Mouse (Mus musculus): ENCODE data around the gene Ms4a4a. TPM values are rescaled to one million over a fixed set of nuclear protein-coding genes. Genes with fewer than 3 reads are reported as not detected.

Ms4a4a gene
- 1.1 and 1.8 TPM in 2 replicates for polyA plus RNA-seq (2014; fragmentation: Nextera tagmentation; extraction: Ambion mirVana)

- no peaks in the 10 kb centered on the region for H3K36me3 ChIP-seq (ENCODE audit: control insufficient read depth, insufficient read depth, low read length)
- H3K27ac ChIP-seq (ENCODE audit: low read depth, low read length): no peak within 1 kb of the TSS
- no peaks in the 10 kb centered on the region for H3K27me3 ChIP-seq (ENCODE audit: control insufficient read depth, insufficient read depth, low read length)
- H3K4me1 ChIP-seq (ENCODE audit: control insufficient read depth, insufficient read depth, low read length): no peaks in the 10 kb centered on the region
- no peak within 1 kb of the TSS for H3K9ac ChIP-seq (ENCODE audit: low read length)
- no peaks in the 10 kb centered on the region for H3K9me3 ChIP-seq (ENCODE audit: control insufficient read depth, low read length)
- DNase-seq (ENCODE audit: low spot score) (no peak), ATAC-seq (ENCODE audit: insufficient read depth, low FRiP score, low TSS enrichment) (no peak)
- H3K4me2 ChIP-seq (ENCODE audit: low read depth): no peak within 1 kb of the TSS
- WGBS: 85% methylated on average over 2 of the region's 2 CpGs
- no peak within 1 kb of the TSS for H3K4me3 ChIP-seq (ENCODE audit: low read depth, low read length)
Measured at GRCm38 (mm10) chr19:11375273-11375672, at the start of gene Ms4a4a. Ms4a4a (plus strand) TSS chr19:11375523.

DNA sequence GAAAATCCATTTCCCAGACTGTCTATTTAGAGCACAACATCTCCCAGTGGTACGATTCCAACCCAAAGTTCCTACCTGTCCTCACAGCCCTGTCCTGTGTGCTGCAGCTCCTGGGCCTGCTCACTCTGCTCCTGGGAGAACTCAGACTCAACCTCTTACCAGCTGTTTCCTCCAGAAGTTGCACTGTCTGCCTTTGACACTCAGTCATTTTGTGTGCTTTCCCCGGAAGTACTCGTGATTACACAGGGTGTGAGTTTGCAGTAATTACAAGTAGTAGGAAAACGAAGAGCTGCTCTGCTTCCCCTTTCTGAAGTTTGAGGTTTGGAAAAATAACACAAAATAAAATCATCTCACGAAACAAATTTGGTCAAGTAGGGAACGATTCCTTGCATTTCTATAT lies 39.4 kb upstream of the Ms4a4a start, which contains the start of gene Ms4a7:
Ms4a7 (minus strand) TSS at position 215 of the 400 bp plus-strand sequence.
- no peaks in the 10 kb centered on the region for H3K36me3 ChIP-seq (ENCODE audit: control insufficient read depth, insufficient read depth, low read length)
- ATAC-seq (ENCODE audit: insufficient read depth, low FRiP score, low TSS enrichment): no peak

DNA sequence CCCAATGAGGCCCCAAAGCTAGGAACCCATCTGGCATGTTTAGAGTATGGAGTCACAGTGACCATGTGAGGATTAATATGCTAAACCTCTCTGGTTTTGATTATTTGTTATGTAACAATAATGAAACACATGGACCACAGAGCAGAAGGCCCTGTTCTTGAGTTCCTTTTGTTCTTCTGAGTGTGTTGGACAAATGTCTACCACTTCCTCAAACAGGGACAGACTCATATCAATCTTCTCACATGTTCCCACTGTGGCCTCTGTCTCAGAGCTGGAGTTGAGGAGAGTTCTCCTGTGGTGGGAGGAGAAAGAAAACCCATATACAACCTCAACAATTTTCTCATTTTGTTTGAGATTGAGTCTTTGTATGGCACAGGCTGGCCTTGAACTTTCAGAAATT lies 32.2 kb upstream of the Ms4a4a start:
- H3K27ac ChIP-seq (ENCODE audit: low read depth, low read length): no peak overlapping the region
- H3K4me2 ChIP-seq (ENCODE audit: low read depth): no peak overlapping the region
- no peak for ATAC-seq (ENCODE audit: insufficient read depth, low FRiP score, low TSS enrichment)
- H3K36me3 ChIP-seq (ENCODE audit: control insufficient read depth, insufficient read depth, low read length): no peaks in the 10 kb centered on the region
- no peaks in the 10 kb centered on the region for H3K9me3 ChIP-seq (ENCODE audit: control insufficient read depth, low read length)
- DNase-seq (ENCODE audit: low spot score): no peak
- H3K4me3 ChIP-seq (ENCODE audit: low read depth, low read length): no peak overlapping the region
- H3K4me1 ChIP-seq (ENCODE audit: control insufficient read depth, insufficient read depth, low read length): no peaks in the 10 kb centered on the region
- H3K9ac ChIP-seq (ENCODE audit: low read length): no peak overlapping the region
- no peaks in the 10 kb centered on the region for H3K27me3 ChIP-seq (ENCODE audit: control insufficient read depth, insufficient read depth, low read length)

More for the DNA sequence above, 39.4 kb upstream of the Ms4a4a start, which contains the start of gene Ms4a7:
- Histone ChIP-seq H3K27ac (ENCODE audit: low read depth, low read length) (no peak within 1 kb of the TSS), H3K4me3 (ENCODE audit: low read depth, low read length) (no peak within 1 kb of the TSS), H3K9me3 (ENCODE audit: control insufficient read depth, low read length) (no peaks in the 10 kb centered on the region), H3K27me3 (ENCODE audit: control insufficient read depth, insufficient read depth, low read length) (no peaks in the 10 kb centered on the region), H3K9ac (ENCODE audit: low read length) (no peak within 1 kb of the TSS), H3K4me1 (ENCODE audit: control insufficient read depth, insufficient read depth, low read length) (no peaks in the 10 kb centered on the region), H3K4me2 (ENCODE audit: low read depth) (no peak within 1 kb of the TSS)
- DNase-seq (ENCODE audit: low spot score): no peak
- 81% methylated on average over 6 of the region's 6 CpGs for WGBS

DNA sequence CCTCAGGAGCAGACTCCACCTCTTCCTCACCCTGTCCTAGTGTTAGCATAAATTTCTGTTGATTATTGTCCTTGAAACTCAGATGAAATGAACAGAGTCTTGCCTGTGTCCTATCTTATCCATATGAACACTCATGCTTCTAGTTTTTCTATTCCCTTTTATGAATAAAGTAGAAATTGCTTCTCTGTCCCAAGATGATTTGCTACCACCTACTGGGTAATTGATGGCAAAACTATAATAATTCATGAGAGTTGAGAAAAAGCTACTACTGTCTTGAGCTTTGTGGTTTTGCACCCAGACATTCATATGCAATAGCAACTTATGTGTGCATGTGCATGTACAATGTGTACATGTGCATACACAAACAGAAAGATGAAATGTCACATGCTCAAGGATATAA lies 31.3 kb upstream of the Ms4a4a start:
- no peaks in the 10 kb centered on the region for H3K9me3 ChIP-seq (ENCODE audit: control insufficient read depth, low read length)
- no peak overlapping the region for H3K4me3 ChIP-seq (ENCODE audit: low read depth, low read length)
- H3K4me1 ChIP-seq (ENCODE audit: control insufficient read depth, insufficient read depth, low read length): no peaks in the 10 kb centered on the region
- no peak overlapping the region for H3K9ac ChIP-seq (ENCODE audit: low read length)
- no peak overlapping the region for H3K27ac ChIP-seq (ENCODE audit: low read depth, low read length)
- DNase-seq (ENCODE audit: low spot score) (no peak), ATAC-seq (ENCODE audit: insufficient read depth, low FRiP score, low TSS enrichment) (no peak)
- no peak overlapping the region for H3K4me2 ChIP-seq (ENCODE audit: low read depth)
- no peaks in the 10 kb centered on the region for H3K27me3 ChIP-seq (ENCODE audit: control insufficient read depth, insufficient read depth, low read length)
- no peaks in the 10 kb centered on the region for H3K36me3 ChIP-seq (ENCODE audit: control insufficient read depth, insufficient read depth, low read length)

GRCm38 (mm10) chr19:11349698-11350481 lies 25.4 kb upstream of the Ms4a4a start:
- 60% methylated on average over 7 of the region's 7 CpGs for WGBS
- Histone ChIP-seq H3K4me3 (ENCODE audit: low read depth, low read length) (no peak overlapping the region), H3K4me1 (ENCODE audit: control insufficient read depth, insufficient read depth, low read length) (no peaks in the 10 kb centered on the region), H3K36me3 (ENCODE audit: control insufficient read depth, insufficient read depth, low read length) (no peaks in the 10 kb centered on the region), H3K9ac (ENCODE audit: low read length) (no peak overlapping the region), H3K9me3 (ENCODE audit: control insufficient read depth, low read length) (no peaks in the 10 kb centered on the region), H3K4me2 (ENCODE audit: low read depth) (no peak overlapping the region), H3K27me3 (ENCODE audit: control insufficient read depth, insufficient read depth, low read length) (no peaks in the 10 kb centered on the region), H3K27ac (ENCODE audit: low read depth, low read length) (no peak overlapping the region)
- DNase-seq (ENCODE audit: low spot score) (no peak), ATAC-seq (ENCODE audit: insufficient read depth, low FRiP score, low TSS enrichment) (no peak)

DNA sequence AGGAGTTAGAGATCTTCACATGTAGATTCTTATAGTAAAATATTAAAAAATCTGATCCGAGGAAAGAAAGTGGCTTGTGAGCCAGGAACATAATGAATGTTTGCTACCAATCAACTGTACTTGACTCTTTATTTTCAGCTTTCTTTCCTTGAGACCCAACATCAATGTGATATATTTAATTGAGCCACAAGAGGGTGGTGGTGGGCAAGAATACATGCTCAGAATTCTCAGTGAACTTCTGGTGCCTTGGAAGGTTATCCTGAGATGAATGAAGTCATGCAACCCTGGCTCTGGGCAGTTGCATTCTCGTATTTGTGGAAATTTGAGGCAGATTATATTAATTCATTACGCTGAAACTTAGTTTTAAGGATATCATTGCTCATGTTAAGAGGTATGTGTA lies 23.4 kb upstream of the Ms4a4a start:
- no peak for ATAC-seq (ENCODE audit: insufficient read depth, low FRiP score, low TSS enrichment)
- H3K4me1 ChIP-seq (ENCODE audit: control insufficient read depth, insufficient read depth, low read length): no peaks in the 10 kb centered on the region

GRCm38 (mm10) chr19:11355730-11356129 lies 19.6 kb upstream of the Ms4a4a start:
- no peak overlapping the region for H3K27ac ChIP-seq (ENCODE audit: low read depth, low read length)
- 87% methylated on average over 7 of the region's 7 CpGs for WGBS
- no peaks in the 10 kb centered on the region for H3K27me3 ChIP-seq (ENCODE audit: control insufficient read depth, insufficient read depth, low read length)
- no peak for ATAC-seq (ENCODE audit: insufficient read depth, low FRiP score, low TSS enrichment)
- H3K9me3 ChIP-seq (ENCODE audit: control insufficient read depth, low read length): no peaks in the 10 kb centered on the region
- no peak for DNase-seq (ENCODE audit: low spot score)
- H3K4me3 ChIP-seq (ENCODE audit: low read depth, low read length): no peak overlapping the region
- no peak overlapping the region for H3K4me2 ChIP-seq (ENCODE audit: low read depth)
- H3K36me3 ChIP-seq (ENCODE audit: control insufficient read depth, insufficient read depth, low read length): no peaks in the 10 kb centered on the region
- H3K4me1 ChIP-seq (ENCODE audit: control insufficient read depth, insufficient read depth, low read length): no peaks in the 10 kb centered on the region
- no peak overlapping the region for H3K9ac ChIP-seq (ENCODE audit: low read length)

More for the DNA sequence above, 23.4 kb upstream of the Ms4a4a start:
- H3K27me3 ChIP-seq (ENCODE audit: control insufficient read depth, insufficient read depth, low read length): no peaks in the 10 kb centered on the region
- H3K4me3 ChIP-seq (ENCODE audit: low read depth, low read length): no peak overlapping the region
- DNase-seq (ENCODE audit: low spot score): no peak
- H3K9ac ChIP-seq (ENCODE audit: low read length): no peak overlapping the region
- H3K9me3 ChIP-seq (ENCODE audit: control insufficient read depth, low read length): no peaks in the 10 kb centered on the region
- H3K36me3 ChIP-seq (ENCODE audit: control insufficient read depth, insufficient read depth, low read length): no peaks in the 10 kb centered on the region
- H3K4me2 ChIP-seq (ENCODE audit: low read depth): no peak overlapping the region
- no peak overlapping the region for H3K27ac ChIP-seq (ENCODE audit: low read depth, low read length)
- 56% methylated on average over 3 of the region's 3 CpGs for WGBS

DNA sequence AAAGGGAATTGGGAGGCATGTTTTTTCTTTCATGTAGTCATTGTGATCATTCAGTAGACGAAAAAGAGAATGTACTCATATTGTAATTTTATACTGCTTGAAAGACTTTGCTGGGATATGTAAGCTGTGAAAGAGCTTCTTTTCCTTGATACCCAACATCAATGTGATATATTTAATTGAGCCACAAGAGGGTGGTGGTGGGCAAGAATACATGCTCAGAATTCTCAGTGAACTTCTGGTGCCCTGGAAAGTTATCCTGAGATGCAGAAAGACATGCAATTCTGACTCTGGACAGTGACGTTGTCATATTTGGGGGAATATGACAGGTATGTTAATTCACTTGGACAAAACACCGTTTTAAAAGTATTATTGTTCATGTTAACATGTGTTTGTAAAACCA lies 15.2 kb upstream of the Ms4a4a start:
- Histone ChIP-seq H3K4me1 (ENCODE audit: control insufficient read depth, insufficient read depth, low read length) (no peaks in the 10 kb centered on the region), H3K36me3 (ENCODE audit: control insufficient read depth, insufficient read depth, low read length) (no peaks in the 10 kb centered on the region), H3K9ac (ENCODE audit: low read length) (no peak overlapping the region), H3K4me3 (ENCODE audit: low read depth, low read length) (no peak overlapping the region), H3K4me2 (ENCODE audit: low read depth) (no peak overlapping the region), H3K9me3 (ENCODE audit: control insufficient read depth, low read length) (no peaks in the 10 kb centered on the region), H3K27me3 (ENCODE audit: control insufficient read depth, insufficient read depth, low read length) (no peaks in the 10 kb centered on the region), H3K27ac (ENCODE audit: low read depth, low read length) (no peak overlapping the region)
- WGBS: 66% methylated on average over 3 of the region's 3 CpGs
- no peak for ATAC-seq (ENCODE audit: insufficient read depth, low FRiP score, low TSS enrichment)
- no peak for DNase-seq (ENCODE audit: low spot score)

GRCm38 (mm10) chr19:11362002-11362401 lies 13.3 kb upstream of the Ms4a4a start:
- Histone ChIP-seq H3K9me3 (ENCODE audit: control insufficient read depth, low read length) (no peaks in the 10 kb centered on the region), H3K27me3 (ENCODE audit: control insufficient read depth, insufficient read depth, low read length) (no peaks in the 10 kb centered on the region), H3K9ac (ENCODE audit: low read length) (no peak overlapping the region), H3K4me2 (ENCODE audit: low read depth) (no peak overlapping the region), H3K4me1 (ENCODE audit: control insufficient read depth, insufficient read depth, low read length) (no peaks in the 10 kb centered on the region), H3K27ac (ENCODE audit: low read depth, low read length) (no peak overlapping the region), H3K36me3 (ENCODE audit: control insufficient read depth, insufficient read depth, low read length) (no peaks in the 10 kb centered on the region), H3K4me3 (ENCODE audit: low read depth, low read length) (no peak overlapping the region)
- DNase-seq (ENCODE audit: low spot score) (no peak), ATAC-seq (ENCODE audit: insufficient read depth, low FRiP score, low TSS enrichment) (no peak)

All from neural tube, embryonic 11.5 days (tissue).